Mouse (Mus musculus): ENCODE results near the gene Gm36028. TPM values are rescaled to one million over a fixed set of nuclear protein-coding genes. Genes with fewer than 3 reads are reported as not detected.

The Gm36028 gene
- total RNA-seq, 2 experiments from 2014 or later, result 0.99 to 1.5 TPM

DNA sequence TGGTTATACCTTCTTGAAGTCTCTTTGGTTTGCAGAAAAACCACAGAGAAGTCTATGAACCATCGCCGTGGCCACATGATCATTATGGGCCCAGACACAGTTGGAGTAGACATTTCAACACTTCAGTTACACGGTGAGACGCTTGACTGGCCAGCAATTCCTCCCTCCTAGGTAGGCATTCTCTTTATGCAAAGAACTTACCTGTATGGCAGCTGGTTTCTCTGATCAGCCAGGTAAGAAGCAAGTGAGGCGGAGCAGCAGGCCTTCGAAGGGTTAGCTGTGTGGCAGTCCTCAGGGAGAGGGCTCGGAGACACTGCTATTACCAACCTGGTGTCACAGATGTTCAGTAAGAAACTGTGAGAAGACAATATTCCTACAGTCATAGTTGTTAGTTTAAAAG is 733 bp downstream of the Gm36028 start:
- no peak for DNase-seq

DNA sequence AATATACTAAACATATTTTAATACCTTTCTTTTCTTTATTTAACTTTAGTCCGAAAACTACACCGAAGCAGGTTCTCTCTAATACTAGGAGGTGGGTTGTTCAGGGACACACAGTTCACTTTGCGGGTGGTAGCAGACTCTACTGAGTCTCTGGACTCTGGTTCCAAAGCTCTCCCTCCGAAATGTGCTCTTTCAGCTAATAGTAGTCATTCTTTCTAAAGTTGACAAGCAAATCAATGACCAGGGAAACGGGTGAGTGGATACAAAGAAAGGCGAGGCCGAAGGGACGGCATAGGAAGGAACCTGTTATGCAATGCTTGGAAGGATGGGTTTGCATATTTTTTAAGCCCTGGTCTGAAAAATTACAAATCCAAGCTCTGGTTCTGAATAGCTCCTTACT is 3.5 kb downstream of the Gm36028 start:
- no peak for DNase-seq

DNA sequence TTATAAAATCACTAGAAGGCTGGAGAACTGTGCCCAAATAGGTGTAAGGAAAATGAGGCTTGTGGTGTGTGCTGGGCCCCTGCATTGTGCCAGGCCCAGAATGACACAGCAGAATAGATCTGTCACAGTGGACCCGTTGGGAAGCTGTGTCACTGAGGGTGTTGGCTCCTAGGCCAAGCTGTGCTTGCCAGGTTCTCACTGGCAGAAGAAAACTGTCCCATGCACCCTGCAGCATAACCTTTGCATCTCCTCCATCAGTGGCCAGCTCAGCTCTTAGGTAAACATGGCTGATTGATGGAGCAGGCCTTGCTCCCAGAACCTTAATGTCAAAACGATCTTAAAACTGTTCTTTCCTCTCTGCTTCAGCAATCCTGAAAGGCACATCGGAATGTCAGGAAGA is 4.6 kb downstream of the Gm36028 start:
- no peak for DNase-seq

DNA sequence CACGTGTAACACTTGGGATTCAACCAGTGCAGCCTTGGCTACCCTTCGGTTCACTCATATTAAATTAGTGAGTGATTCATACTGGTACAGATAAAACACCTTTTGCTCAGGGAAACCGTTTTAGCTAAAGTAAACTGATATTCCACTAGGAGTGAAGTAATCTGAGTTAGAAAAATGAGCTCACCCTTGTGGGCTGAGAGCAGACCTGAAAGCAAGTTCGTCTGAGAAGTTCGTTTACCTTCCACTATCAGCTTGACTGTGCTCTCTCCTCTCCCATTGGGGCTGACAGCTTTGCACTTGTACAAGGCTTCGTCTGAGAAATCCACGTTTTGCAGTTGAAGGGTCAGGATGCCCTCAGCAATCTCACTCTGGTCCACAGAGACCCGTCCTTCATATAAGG is 5.4 kb downstream of the Gm36028 start:
- DNase-seq, result no peak

DNA sequence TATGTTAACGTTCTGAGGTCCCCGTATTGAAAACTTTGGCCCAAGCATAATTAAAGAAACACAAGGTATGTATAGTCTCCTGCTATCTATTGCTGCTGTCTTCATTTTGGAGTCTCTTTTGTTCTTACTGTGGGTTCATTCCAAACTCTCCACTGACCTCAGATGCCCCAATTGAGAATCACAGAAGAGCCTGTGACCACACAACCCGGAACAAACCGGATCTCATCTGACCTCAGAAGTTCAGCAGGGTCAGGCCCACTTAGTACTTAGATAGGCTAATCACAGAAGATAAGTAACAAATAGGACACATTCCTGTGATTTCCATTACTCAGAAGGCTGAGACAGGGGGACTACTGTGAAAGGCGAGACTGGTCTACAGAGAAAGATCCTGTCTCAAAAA is 6.4 kb downstream of the Gm36028 start:
- DNase-seq, result no peak

DNA sequence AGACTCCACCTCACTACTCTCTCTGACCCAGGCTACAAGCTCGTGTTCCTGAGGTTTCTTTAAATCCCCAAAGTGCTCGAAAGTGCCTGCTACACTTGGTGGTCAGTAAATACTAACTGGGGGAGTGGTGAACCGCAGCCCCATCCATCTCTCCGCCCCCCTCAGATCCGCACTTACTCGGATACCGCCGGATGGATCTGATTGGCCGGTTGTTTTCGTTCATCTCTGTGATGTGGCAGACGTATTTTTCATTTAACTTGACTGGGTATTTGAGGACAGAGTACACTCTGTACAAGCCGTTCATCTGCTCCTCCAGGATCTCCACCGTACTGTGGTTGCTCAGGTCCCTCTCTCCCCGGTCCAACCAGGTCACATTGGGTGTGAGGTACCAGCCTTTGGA is 6.9 kb downstream of the Gm36028 start:
- DNase-seq, result no peak

DNA sequence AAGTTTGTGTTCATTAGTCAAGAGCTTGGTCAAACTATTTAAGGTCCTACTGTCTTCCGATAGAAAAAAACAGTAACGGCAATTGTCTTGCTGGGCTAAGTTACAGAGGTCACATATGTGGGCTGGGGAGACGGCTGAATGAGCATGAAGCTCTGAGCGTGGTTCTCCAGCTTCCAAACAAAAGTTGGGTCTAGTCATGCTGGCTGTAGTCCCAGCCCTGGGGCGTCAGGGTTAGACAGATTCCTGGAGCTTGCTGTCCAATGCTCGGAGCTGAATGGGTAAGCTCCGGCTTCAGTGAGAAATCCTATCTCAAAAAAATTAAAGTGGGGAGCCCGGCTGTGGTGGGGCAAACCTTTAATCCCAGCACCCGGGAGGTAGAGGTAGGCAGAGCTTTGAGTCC is 7.7 kb downstream of the Gm36028 start:
- no peak for DNase-seq

DNA sequence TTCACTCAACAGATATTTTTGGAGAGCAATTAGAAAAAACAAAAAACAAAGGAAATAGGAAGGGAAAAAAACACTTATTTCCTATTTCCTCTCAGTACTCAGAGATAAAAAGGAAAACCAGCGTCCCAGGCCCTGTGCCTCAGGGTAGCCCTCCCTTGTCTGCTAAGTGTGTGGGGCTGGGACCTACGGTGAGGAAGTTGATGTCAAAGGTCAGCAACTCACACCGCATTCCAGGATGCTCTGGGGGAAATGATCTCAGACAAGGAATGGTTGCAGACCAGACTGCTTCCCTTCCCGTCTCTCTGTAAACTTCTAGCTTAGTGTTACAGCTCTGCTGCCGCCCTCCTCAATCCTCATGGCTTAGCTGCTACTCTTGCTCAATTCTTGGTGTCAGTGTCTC is 9.6 kb downstream of the Gm36028 start:
- DNase-seq, result peak; percentile 66 to 86

DNA sequence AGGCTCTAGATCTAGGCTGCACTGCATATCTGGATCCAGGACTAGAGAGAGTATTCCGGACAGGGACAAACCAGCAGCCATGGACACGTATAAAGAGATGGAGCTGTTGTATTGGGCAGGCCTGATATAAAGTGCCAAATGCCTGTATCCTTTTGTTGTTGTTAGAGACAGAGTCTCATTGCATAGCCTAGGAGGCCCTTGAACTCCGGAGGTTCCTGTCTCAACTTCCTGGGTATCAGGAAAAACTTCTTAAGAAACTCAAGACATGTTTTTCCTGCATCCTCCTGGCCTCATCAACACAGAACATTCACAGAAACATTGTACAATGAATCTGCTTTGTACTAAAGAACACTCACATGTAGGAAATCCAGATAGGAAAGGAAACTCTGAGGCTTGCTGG is 13.9 kb downstream of the Gm36028 start:
- no peak for DNase-seq

DNA sequence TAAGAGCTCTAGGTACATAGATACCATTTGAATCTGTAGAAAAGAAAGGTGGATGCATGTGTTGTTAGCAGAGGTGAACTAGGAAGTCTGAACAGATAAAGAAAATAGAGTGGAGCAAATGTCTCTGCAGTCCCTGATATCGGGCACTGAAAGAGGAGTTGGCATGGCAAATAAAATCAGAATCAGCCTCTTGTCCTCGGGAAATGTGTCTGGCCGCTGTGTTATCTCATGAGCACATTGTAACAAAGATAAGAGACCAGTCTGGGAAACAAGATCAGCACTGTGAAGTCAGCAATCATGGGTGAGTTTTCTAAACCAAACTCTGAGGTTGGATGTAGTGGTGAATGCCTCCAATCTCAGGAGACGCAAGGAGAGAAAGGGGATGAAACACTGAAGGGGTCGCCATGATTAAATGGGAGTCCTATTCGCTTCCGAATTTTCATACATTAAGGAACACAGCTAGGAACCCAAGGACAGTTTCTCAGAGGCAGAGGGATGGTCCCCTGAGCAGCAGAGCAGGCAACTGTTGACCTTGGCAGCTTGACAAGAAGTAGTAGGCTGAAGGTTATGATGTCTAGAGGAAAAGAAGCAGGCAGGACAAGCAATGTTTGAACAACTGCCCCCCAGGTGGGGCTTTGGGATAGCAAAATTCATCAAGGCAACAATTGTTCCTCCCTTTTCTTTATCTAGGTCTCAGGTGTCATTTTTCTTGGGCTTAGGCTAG is 15.6 kb downstream of the Gm36028 start:
- peak; percentile 49 to 51 for DNase-seq

DNA sequence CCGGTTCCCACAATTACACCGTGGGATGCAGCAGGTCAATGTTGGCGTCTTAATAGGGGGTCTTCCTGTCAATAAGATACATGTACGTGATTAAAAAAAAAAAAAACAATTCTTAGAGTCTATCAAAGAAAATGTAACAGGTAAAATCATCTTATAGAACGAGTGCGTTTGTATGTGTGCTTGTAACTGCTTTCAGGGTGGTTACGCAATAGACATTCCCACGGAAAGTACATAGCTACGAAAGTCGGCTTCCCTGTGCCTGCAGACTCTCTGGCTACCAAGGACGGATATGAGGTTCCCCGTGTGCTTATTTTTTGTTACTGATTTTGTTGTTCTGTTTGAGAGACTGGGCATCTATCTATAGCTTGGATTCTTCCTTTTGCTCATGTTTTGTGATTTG is 17.2 kb downstream of the Gm36028 start:
- DNase-seq, result no peak

DNA sequence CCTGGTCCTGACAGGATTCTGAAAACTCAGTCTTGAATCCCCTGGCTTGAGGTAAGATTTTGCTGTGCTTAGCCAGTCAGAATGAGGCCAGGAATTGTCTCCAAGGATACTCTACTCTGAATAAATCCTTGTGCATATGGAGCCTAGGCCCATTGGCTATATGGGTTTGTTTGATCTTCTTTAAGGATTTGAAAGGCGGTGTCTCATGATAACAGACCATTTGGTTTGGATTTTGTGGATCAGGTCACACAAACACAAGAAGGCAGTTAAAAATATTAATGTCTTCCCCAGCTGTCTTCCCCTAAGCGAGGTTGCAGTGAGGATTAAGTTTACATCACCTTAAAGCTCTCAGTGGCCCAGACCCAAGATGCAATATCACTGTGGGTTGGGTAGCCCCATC is 18.5 kb downstream of the Gm36028 start:
- DNase-seq, result no peak

DNA sequence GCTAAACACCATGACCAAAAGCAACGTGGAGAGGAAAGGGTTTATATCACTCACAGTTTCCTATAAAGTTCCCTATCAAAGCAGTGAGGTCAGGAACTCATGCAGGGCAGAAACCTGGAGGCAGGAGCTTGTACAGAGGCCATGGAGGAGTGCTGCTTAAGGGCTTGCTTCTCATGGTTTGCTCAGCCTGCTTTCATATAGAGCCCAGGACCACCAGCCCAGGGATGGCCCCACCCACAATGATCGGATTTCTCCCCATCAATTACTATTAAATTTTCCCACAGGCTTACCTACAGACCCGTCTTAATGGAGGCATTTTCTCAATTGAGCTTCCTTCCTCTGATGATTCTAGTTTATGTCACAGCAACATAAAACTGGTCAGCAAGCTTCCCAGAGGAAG is 23.4 kb downstream of the Gm36028 start:
- no peak for DNase-seq

DNA sequence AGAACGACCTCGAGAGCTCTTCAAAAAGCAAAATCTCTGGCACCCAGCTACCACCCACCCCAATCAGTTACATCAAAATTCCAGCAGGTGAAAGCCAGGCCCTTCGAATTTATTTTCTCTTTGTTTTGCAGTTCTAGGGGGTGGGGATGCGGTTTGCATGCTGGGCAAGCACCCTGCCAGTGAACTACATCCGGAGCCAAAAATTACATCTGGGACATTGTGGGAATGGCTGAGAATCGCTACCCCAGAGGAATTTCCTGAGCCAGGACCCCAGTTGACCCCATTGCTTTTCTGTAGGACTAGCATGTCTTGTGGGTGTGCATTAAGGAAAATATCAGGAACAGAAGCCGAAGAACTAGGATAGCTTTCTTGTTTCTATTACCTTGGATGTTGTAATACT is 29.9 kb downstream of the Gm36028 start:
- peak; percentile 30 to 48 for DNase-seq

DNA sequence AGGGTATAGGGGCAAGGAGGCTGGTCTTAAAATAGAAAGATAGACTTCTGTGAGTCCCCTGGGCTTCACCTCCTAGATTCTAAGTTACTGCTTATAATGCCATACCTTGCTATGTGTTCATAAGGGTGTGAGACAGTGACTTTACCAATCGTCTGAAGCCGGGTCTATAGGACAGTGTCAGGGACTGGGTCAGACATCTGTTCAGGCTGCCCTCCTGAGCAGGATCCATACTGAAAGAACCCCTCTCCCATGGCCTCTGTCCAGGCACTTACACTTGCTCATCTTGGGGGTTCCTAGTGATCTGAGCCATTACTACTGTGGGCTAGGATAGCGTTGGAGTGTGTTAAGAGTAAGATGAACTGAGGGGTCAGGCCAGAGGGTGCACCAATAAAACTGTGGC is 34.7 kb downstream of the Gm36028 start:
- no peak for DNase-seq

DNA sequence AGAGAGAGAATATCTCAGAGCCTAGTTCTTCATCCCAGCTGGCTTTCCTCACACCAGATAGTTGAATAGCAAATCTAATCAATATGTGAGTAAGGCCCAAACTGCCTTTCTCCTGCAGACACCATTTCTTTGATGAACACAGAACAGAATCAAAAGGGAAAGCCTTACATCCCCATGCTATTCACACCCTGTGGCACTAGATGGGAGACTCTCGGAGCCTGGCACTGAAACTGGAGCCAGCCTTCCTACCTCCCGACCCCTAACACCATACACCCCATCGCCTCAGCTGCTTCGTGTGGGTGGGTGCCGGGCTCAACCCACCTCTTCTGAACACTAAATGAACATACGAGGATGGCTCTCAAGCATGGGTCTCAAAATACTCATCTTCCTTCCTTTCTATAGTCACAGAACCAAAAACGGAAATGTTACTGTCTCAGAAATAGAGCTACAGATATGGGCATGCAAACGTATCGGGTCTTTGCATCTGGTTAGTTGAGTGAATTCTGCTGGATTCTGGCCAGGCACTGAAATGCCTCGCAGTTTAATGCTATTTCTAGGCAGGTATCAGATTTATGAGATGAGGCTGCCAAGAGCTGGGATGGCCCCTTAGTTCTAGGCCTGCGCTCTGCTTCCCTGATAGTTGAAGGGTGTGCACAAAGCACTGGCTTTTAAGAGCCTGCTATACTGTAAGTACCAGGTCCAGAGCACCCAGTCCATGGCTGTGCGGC is 36.0 kb downstream of the Gm36028 start:
- no peak for DNase-seq

DNA sequence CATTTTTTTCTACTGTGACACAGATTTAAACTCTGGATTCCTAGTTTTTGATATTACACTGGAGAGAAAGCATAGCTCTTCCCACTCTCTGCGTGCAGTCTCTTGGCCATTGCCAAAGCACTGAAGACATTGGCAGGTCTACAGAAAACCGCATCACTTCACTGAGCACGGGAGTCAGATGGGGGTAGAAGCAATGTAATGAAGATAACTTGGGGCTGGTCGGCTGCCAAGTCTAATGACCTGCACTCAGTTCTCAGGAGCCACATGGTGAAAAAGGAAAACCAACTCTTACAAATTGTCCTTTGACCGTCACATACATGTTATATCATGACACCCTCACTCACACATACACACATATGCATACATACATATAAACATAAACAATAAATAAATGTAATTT is 37.0 kb downstream of the Gm36028 start:
- DNase-seq, result no peak

DNA sequence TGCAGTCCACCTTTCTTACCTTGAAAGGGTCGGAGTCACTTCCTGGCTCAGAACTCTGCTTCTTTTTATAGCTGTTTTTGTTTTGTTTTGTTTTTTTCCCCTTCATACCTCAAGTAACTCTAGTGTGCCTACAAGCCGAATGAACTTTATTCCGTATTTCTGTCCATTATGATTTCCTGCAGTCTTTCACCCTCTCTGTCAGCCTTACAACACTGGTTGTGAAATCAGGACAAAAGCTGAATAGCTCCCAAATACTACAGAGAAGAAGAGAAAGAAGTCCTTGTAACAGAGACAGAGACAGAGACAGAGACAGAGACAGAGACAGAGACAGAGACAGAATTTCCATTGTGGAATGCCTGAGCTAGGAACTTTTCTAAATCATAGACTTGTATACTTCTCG is 43.0 kb downstream of the Gm36028 start:
- no peak for DNase-seq

DNA sequence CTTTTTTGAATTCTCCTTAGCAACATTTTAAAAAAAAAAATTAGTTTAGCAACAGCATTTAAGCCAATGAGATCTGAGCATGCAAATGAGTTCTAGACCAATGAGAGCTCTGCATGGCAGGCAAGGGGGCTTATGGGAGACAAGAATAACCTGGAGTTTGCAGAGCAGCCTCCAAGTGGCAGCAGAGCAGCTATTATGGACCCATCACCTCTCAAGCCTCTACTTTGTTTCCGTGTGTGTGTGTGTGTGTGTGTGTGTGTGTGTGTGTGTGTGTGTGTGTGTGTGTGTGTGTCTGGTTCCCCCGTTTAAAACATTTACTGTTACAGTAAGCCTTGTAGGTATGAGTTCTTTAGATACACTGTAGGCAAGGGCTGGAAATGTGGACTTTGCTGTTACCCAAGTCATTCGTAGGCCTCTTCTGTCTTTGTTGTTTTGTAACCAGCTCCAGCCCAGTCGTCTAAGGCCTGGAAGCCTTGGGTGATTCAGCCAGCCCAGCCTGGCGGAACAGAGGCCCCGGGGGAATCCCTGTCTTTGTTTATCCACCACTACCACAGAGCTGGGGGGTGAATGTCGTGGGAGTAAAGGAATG is 46.5 kb downstream of the Gm36028 start:
- peak; percentile 78 to 87 for DNase-seq

DNA sequence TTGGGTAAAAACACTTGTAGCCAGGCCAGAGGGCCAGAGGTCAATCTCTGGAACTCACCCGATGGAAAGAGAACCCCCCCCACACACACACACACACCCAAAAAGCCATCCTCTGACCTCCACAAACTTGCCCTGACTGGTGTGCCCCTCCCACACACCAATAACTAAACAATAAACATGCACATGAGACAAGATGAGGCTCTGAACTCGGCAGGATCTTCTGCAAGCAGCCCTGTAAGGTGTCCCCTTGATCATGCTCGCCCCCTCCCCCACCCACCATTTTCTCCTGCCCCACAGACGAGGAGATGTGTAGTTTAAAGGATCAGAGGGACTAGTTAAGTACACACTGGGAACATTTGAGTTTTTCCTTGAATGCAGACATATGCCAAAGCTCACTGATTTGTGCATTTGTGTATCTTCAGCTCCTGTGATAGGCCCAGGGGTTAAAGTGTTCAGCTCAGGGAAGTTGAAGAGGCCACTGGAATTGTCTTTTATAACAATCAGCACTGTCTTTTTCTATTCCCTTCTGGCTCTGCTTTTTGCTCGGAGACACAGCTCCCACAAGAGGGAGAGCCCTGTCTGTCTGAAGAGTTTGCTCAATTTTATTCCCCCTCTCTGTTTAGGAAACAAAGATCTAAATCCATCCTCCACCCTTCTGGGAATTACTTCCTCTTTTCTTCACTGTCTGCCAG is 47.1 kb downstream of the Gm36028 start:
- no peak for DNase-seq

DNA sequence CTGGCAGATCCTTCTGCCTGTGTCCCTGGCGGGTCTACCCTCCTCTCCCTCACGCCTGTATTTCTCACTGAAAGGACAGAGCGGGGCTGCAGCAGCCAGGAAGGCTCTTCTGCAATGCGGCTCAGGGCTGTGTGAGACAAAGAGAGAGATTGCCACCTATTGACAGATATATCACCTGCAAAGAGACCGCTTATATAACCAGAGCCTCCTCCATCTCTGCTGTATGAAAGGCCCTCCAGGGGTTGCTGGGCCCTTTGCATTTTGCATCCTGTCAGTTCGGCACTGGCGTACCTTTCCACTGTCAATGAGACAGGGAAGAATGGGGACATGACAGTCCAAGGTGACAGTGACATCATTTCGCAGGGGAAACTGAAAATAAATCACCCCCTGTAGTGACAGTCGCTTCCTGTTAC is 48.5 kb downstream of the Gm36028 start:
- peak; percentile 47 to 65 for DNase-seq

DNA sequence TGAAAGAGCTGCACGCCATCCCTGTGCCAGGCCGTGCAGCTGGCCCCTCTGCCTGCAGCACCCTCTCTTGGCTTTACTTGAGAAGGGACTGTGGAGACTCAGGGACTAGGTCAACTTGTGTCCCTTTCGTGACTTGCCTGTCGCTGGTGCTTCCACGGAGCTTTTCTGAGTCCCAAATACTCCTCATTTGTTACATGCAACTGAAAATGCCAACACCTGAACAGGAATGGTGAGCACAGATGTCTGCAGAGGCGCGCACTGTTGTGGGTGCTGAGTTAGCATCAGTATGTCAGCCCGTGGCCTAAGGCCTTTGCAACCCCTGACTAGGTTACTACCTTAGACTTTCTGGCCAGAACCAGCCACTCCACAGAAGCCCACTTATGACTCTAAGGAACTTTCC is 49.1 kb downstream of the Gm36028 start:
- no peak for DNase-seq

DNA sequence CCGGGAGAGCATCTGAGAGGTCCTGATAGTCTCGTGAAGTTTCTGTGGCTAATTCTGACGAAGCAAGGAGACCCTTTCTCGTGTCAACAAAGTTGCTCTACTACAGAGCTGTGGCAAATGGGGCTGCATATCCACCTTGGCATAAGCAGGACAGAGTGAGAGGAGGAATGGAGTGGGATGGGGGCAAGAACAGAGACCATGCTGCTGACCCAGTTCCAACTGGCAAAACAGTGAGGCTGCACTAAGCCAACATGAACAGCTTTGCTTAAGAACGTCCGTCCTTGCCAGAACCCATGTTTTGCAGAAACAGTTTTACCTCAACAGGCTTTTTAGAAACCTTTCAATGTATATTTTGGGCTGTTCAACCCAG is 51.3 kb downstream of the Gm36028 start:
- peak; percentile 44 to 63 for DNase-seq

Measured in heart, adult 18-20 months (tissue).